Mouse (Mus musculus): ENCODE measurements around the gene Slc35b4. TPM values are rescaled to one million over a fixed set of nuclear protein-coding genes. Genes with fewer than 3 reads are reported as not detected.

Gene Slc35b4
- polyA plus RNA-seq (2012; ENCODE audit: insufficient read depth, insufficient read length, missing spikeins), result 35.2 and 39.4 TPM in 2 replicates

GRCm38 (mm10) chr6:34176864-34177247 is at the start of gene Slc35b4:
Slc35b4 (minus strand) TSS chr6:34177111.
- Histone ChIP-seq H3K4me1 (ENCODE audit: control insufficient read depth, insufficient read depth, low read length) (peaks cover 14% of the 10 kb centered on the region), H3K27ac (ENCODE audit: insufficient read depth, low read depth, low read length) (peak within 1 kb of the TSS; percentile 45)
- TF ChIP-seq POLR2A (IDR thresholded peaks at IDR 0.05; ENCODE audit: borderline replicate concordance, low read depth, low read length), result no peak
- no peak for TF ChIP-seq CTCF (IDR thresholded peaks at IDR 0.05; ENCODE audit: low read depth, low read length)

GRCm38 (mm10) chr6:34225004-34225599 is 48.2 kb upstream of the Slc35b4 start:
- Histone ChIP-seq H3K27ac (ENCODE audit: insufficient read depth, low read depth, low read length) (no peak overlapping the region), H3K4me3 (ENCODE audit: insufficient read depth, low read length) (no peak overlapping the region), H3K4me1 (ENCODE audit: control insufficient read depth, insufficient read depth, low read length) (peaks cover 6% of the 10 kb centered on the region)
- no peak for TF ChIP-seq POLR2A (IDR thresholded peaks at IDR 0.05; ENCODE audit: borderline replicate concordance, low read depth, low read length)
- TF ChIP-seq CTCF (IDR thresholded peaks at IDR 0.05; ENCODE audit: low read depth, low read length), result no peak

More at GRCm38 (mm10) chr6:34176864-34177247, at the start of gene Slc35b4:
- H3K4me3 ChIP-seq (ENCODE audit: insufficient read depth, low read length), result peak within 1 kb of the TSS; percentile 86

GRCm38 (mm10) chr6:34216450-34217319 is 39.8 kb upstream of the Slc35b4 start:
- Histone ChIP-seq H3K4me3 (ENCODE audit: insufficient read depth, low read length) (no peak overlapping the region), H3K27ac (ENCODE audit: insufficient read depth, low read depth, low read length) (peak overlapping the region; percentile 70), H3K4me1 (ENCODE audit: control insufficient read depth, insufficient read depth, low read length) (peaks cover 17% of the 10 kb centered on the region)
- TF ChIP-seq POLR2A (IDR thresholded peaks at IDR 0.05; ENCODE audit: borderline replicate concordance, low read depth, low read length) (no peak), CTCF (IDR thresholded peaks at IDR 0.05; ENCODE audit: low read depth, low read length) (no peak)

- TF ChIP-seq CTCF (IDR thresholded peaks at IDR 0.05; ENCODE audit: low read depth, low read length) (no peak), POLR2A (IDR thresholded peaks at IDR 0.05; ENCODE audit: borderline replicate concordance, low read depth, low read length) (no peak)
- peaks cover 7% of the 10 kb centered on the region for H3K4me1 ChIP-seq (ENCODE audit: control insufficient read depth, insufficient read depth, low read length)
- no peak overlapping the region for H3K4me3 ChIP-seq (ENCODE audit: insufficient read depth, low read length)
- no peak overlapping the region for H3K27ac ChIP-seq (ENCODE audit: insufficient read depth, low read depth, low read length)
These were observed 28.8 kb upstream of the Slc35b4 start for GRCm38 (mm10) chr6:34205754-34206153.

GRCm38 (mm10) chr6:34204971-34205572 is 28.2 kb upstream of the Slc35b4 start:
- peak; percentile 81 for TF ChIP-seq CTCF (IDR thresholded peaks at IDR 0.05; ENCODE audit: low read depth, low read length)
- no peak for TF ChIP-seq POLR2A (IDR thresholded peaks at IDR 0.05; ENCODE audit: borderline replicate concordance, low read depth, low read length)
- no peak overlapping the region for H3K27ac ChIP-seq (ENCODE audit: insufficient read depth, low read depth, low read length)

DNA sequence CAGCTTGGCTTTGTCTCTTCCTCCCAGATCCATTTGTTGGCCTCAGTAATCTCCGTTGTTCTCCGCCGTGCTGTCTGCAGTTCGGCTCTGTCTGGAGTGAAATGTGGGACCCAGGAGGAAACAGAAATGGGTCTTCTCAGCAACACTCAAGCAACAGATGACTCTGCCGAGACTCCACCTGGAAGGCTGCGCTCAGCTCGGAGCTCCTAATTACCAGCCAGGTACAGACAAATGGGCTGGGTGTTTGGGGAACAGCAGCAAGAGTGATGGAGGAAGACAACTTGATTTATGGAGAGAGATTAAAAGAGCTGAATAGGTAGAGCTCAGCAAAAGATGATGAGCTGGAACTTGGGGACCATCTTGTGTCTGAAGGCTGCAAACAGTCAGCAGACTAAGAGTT is 26.6 kb upstream of the Slc35b4 start:
- TF ChIP-seq CTCF (IDR thresholded peaks at IDR 0.05; ENCODE audit: low read depth, low read length), result no peak
- TF ChIP-seq POLR2A (IDR thresholded peaks at IDR 0.05; ENCODE audit: borderline replicate concordance, low read depth, low read length), result no peak
- H3K4me3 ChIP-seq (ENCODE audit: insufficient read depth, low read length), result no peak overlapping the region
- no peak overlapping the region for H3K27ac ChIP-seq (ENCODE audit: insufficient read depth, low read depth, low read length)
- peaks cover 7% of the 10 kb centered on the region for H3K4me1 ChIP-seq (ENCODE audit: control insufficient read depth, insufficient read depth, low read length)

More at GRCm38 (mm10) chr6:34204971-34205572, 28.2 kb upstream of the Slc35b4 start:
- H3K4me3 ChIP-seq (ENCODE audit: insufficient read depth, low read length), result no peak overlapping the region
- peaks cover 7% of the 10 kb centered on the region for H3K4me1 ChIP-seq (ENCODE audit: control insufficient read depth, insufficient read depth, low read length)

DNA sequence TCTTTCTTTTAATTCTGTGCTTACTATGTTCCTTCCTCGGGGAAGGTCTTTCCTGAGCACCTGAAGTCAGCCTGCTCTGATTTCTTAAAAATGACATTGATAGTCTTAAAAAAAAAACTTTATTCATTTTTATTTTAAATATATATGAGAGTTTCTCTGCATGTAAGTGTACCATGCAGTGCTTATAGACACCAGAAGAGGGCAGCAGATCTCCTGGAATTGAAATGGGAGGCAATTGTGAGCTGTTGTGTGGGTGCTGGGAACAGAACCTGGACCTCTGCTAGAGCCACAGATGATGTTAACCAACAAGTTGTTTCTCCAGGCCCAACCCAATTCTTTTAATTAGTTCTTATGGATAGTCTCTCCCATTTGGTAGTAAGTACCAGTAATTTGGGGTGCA is 18.1 kb upstream of the Slc35b4 start:
- peak; percentile 33; the same call in 1 of the 2 replicates for TF ChIP-seq CTCF (IDR thresholded peaks at IDR 0.05; ENCODE audit: low read depth, low read length)
- TF ChIP-seq POLR2A (IDR thresholded peaks at IDR 0.05; ENCODE audit: borderline replicate concordance, low read depth, low read length), result no peak
- no peak overlapping the region for H3K27ac ChIP-seq (ENCODE audit: insufficient read depth, low read depth, low read length)
- no peaks in the 10 kb centered on the region for H3K4me1 ChIP-seq (ENCODE audit: control insufficient read depth, insufficient read depth, low read length)
- H3K4me3 ChIP-seq (ENCODE audit: insufficient read depth, low read length), result no peak overlapping the region

DNA sequence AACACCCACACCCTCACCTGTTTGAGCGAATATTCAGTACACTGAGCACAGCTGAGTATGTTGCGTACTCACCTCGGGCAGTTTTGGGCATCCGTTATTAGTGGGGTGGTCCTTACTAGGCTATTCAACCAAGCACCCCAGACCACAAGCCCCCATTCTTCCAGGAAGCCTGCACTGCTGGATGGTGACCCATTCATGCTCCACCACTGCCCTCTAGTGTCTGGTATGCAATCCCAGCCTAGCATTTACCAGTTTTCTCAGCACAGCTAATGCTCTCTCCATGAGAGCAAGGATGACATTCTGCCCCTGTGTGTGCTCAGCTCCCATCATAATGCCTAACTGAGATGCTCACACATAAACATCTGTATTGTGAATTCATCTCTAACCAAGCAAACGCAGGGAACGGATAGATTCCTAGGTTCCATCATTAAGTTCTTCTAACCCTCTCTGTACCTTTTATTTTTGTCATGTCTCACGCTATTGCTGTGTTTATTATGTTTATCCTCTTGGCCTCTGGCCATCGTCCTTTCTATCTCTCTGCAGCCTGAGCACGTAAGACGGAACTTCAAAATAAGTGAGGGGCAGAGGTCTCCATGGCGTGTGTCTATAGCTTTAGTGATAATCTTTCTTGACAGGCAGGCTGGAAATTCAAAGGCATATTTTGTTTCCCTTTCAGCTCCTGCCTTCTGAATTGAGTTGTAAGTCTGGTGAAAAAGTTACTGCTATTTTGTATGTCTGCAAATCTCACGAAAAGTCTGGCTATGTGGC is 17.0 kb upstream of the Slc35b4 start:
- Histone ChIP-seq H3K27ac (ENCODE audit: insufficient read depth, low read depth, low read length) (no peak overlapping the region), H3K4me3 (ENCODE audit: insufficient read depth, low read length) (no peak overlapping the region), H3K4me1 (ENCODE audit: control insufficient read depth, insufficient read depth, low read length) (no peaks in the 10 kb centered on the region)
- no peak for TF ChIP-seq POLR2A (IDR thresholded peaks at IDR 0.05; ENCODE audit: borderline replicate concordance, low read depth, low read length)
- TF ChIP-seq CTCF (IDR thresholded peaks at IDR 0.05; ENCODE audit: low read depth, low read length), result peak; percentile 77

GRCm38 (mm10) chr6:34191401-34191800 is 14.5 kb upstream of the Slc35b4 start:
- TF ChIP-seq CTCF (IDR thresholded peaks at IDR 0.05; ENCODE audit: low read depth, low read length) (no peak), POLR2A (IDR thresholded peaks at IDR 0.05; ENCODE audit: borderline replicate concordance, low read depth, low read length) (no peak)
- Histone ChIP-seq H3K27ac (ENCODE audit: insufficient read depth, low read depth, low read length) (no peak overlapping the region), H3K4me3 (ENCODE audit: insufficient read depth, low read length) (no peak overlapping the region), H3K4me1 (ENCODE audit: control insufficient read depth, insufficient read depth, low read length) (no peaks in the 10 kb centered on the region)

Data from bone marrow macrophage, adult 2 months (primary cell).